Mouse (Mus musculus): ENCODE results near the gene Timp2.
A peak's percentile ranks its signal among the peaks of the same experiment; 100 is the strongest.

Timp2 gene

DNA sequence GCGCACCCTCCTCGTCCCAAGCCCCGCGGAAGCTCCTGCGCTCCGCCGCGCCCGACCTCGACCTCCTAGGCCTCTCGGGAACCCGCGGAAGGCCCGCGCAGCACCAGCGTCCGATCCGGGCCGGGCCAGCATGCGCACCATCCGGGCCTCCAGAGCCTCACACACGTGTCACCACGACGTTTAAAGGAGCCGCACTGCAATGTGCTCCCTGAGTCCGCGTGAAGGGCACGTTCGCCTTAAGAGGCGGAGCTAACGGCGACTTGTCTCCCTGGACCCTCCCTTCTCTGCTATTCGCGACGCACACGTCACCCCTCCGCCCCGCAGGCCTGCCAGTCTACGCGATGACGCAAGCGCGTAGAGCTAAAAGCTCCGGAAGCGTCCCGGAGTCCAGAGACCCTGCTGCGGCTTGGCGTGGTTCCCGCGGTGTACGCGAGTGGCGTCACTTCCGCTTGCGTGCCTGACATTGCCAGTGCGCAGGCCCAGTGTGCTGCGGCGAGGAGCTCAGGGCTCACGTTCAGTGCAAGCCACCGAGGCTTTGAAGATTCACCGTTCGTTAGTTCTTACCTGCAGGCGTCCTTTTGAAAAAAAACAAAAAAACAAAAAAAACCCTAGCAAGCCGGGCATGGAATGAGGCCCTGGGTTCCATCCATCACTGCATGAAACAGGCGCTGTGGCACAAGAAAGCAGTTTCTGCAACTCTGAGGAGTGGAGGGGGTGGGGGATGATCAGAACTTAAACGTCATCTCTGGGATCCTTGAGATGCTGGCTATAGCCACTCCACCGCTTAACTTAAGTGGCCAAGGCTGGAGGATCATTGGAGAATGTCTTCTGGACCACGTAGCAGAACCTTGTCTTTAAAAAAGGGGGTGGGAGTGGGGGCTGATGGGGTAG, 65.3 kb downstream of the Timp2 start, which contains the start of gene Usp36:
Usp36 (minus strand) TSS at position 246 of the 891 bp plus-strand sequence.
- peak; percentile 100 for DNase-seq (ENCODE audit: low spot score in 2 of 2)

DNA sequence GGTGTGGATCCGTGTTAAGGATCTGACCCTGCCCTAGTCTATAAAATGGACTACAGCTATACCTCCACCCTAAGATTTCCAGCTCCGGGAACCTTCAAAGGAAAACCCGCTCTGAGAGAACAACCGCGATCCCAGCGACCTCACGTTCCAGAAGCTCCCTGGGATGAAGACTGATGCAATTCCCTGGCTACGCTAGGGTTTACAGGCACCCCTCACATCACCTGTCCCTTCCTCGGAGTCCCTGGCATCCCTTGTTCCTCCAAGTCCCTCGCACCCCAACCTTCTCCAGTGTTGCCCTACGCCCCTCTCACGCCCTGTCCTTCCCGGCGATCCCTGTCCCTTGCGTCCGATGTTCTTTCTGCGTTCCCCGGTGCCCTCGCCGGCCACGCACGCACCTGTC, 66.0 kb downstream of the Timp2 start:
- DNase-seq (ENCODE audit: low spot score in 2 of 2) = no peak

DNA sequence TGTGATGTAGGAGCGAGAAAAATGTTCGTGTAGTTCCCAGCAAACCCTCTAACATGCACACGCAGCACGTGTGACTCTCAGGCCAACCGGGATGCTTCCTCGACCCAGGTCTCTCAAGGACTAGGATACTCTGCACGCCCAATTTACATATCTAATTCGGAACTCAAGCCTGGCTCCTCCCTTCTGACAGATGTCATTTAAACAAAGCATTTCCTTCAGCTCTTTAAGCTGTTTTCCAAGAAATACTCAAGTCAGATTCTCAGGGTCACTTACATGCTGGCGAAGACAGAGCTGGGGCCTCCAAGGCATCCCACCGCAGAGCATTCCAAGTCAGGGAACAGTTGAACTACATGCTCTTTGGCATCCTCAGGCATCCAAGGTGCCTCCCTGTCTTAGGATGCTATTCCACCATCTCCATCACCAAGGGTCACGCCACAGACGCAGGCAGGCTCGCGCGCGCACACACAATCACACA, 66.5 kb downstream of the Timp2 start:
- no peak for DNase-seq (ENCODE audit: low spot score in 2 of 2)

DNA sequence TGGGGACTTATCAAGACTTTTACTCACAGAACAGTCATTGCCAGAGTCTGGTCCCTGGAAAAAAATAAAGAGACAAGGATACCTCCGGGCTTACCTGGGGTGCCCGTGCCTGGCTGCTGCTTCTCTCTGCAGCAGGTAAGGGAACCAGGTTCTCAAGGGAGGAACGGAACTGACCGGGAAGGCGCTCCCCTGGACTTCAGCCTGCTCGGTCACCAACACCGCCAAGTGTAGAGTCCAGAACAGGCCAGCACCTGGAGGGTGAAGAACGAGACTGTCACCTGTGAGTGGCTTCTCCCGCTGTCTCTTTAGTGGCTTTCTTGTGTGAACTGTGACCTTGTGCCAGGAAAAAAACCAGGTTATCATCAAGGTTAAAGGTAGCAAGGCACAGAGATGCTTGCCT, 68.0 kb downstream of the Timp2 start:
- no peak for DNase-seq (ENCODE audit: low spot score in 2 of 2)

DNA sequence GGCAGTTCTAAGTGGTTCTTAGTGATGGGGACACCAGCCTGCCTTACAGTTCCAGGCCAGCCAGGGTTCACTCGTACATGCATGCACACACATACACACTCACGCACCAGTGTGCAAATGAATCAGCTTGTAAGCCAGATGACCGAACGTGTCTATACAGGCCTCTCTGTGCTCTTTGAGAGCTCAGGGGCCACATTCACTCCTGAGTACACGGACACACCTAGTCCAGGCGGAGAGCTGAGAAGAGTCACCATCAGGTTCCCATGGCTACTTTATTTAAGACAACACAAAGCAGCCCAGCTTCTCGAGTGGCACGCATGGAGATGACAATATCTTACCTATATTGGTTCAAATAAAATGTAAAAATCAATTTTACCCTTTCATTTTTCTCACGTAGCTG, 69.1 kb downstream of the Timp2 start:
- no peak for DNase-seq (ENCODE audit: low spot score in 2 of 2)

DNA sequence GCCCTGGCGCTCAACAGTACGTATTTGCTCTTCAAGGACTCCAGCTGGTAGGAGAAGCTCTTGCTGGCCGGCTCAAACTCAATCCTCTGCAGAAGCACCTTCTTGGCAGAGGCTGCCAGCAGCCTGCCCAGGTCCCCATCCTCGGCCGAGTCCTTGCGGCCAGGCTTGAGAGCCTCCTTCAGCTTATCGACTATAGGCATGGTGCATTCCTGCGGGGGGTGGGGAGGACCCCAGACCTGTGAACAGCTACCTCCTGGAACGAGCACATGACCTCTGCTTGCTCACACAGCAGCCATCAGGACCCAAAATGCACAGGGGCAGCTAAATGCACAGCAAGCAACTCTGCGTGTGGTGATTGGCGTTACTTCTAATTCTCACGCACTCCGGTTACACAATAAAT, 69.7 kb downstream of the Timp2 start:
- no peak for DNase-seq (ENCODE audit: low spot score in 2 of 2)

DNA sequence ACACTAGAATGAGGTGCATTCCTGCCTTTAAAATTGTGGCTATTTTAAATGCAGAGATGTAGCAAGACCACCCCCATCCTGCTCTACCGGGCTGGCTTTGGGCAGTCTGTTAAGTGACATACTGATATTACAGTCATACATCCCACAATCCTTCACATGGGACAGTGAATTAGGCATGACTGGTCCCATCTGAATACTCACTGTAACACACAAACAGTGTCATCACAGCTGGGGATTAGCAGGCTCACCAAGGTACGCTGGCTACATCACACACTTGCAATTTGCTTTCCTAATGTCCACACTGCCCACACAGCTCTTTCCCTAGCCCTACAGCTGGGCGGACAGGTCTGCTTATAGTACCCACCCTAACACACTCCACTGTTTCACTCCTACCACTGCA, 75.3 kb downstream of the Timp2 start:
- no peak for DNase-seq (ENCODE audit: low spot score in 2 of 2)

DNA sequence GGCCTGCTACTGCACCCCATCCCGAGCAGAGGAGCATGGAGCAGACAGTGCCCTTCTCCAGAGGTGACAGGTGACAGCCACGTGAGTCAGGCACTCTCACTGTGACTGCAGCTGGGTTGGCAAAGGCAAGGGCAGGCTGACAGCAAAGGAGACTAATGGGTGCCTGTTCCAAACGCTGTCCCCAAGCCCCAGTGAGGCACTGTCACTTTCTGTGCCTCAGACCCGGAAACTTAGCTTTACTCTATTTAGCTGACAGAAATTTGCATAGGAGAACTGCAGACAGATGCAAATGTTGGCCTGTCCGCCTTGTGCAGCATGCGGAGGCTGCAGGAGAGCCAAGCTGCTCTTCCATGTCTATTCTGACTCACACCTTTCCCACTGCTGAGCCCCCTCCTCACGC, 79.2 kb downstream of the Timp2 start:
- no peak for DNase-seq (ENCODE audit: low spot score in 2 of 2)

DNA sequence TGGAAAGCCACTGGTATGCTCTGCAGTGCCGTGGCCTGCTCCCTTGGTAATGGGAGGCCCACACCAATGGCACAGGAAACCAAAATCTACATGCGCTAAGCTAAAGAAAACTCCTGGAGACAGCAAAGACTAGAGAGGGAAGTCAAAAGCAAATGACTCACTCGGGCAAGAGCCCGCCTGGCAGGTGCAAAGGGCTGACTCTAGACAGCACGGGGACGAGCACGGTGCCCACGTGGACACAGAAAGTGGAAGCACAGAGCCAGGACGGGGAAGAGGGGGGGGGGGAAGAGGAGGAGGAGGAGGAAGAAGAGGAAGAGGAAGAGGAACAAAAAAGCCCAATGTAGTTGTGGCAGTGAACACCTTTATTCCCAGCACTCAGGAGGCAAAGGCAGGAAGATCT, 80.4 kb downstream of the Timp2 start:
- DNase-seq (ENCODE audit: low spot score in 2 of 2) = no peak

DNA sequence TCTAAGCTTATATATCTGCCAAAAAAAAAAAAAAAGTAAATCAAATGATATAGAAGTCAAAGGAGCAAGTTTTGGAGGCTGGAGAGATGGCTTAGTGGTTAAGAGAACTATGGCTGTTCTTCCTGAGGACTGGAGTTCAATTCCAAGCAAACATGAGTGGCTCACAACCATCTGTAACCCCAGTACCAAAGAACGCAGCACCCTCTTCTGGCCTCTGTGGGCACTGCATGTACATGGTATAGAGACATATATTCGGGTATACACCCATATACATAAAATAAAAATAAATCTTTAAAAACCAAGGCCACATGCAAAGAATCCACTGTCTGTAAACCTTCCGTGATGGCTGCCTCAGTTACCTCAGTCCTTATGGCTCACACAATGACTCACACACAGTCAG, 85.7 kb downstream of the Timp2 start:
- DNase-seq (ENCODE audit: low spot score in 2 of 2) = no peak

DNA sequence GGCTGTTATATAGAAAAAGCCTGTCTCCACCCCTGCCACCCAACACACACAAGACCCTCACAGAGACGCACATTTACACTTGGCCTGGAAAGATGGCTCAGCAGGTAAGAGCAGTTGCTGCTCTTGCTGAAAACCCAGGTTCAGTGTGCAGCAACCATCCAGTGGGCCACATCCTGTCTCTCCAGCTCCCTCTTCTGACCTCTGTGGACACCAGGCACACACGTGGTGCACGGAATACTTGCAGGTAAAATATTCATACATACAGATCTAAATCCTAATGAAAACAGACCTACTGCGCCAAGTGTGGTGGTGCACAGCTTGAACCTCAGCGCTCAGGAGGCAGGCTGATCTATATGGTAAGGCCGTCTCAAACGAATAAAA, 88.9 kb downstream of the Timp2 start:
- DNase-seq (ENCODE audit: low spot score in 2 of 2) = no peak

DNA sequence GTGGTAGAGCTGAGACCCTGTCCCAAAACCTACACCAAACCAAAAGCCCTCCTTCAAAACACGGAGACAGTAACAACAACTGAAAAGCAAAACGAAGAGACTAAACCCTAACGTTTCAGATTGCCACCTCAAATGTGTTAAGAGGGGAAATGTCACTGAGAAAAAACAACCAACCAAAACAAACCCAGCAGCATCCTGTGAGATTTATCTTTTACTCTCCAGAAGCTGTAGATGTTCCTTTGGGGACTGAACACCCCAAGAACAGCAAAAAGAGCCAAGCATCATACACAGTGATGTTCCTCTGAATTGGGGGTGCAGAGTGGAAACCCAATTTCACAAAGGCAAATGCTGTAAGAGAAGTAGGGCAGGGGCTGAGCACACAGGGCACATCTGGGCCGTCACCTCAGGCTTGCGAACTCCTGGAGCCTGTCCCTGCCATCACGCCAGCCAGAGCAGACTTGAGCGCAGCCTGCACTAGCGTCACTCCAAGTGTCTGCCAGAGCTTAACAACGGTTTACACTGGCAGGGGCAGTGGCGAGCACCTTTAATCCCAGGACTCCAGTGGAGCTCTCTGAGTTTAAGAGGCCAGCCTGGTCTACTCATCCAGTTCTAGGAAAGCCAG, 89.4 kb downstream of the Timp2 start:
- no peak for DNase-seq (ENCODE audit: low spot score in 2 of 2)

DNA sequence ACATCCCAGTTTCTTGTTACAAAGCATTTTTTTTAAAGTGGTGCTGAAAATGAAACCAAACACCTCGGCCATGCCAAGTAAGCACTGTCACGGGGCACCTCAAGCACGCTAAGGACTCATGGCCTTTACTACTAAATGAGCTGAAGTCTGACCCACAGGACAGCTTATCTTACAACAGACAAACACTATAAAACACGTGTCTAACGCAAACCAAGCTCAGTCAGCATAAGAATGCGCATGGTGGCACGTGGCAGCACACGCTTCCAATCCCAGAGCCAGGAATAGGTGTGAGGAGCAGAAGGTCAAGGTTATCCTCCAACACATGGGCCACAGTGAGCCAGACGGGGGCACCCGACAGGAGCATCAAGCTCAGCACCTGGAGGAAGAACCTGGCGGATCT, 89.9 kb downstream of the Timp2 start:
- no peak for DNase-seq (ENCODE audit: low spot score in 2 of 2)

DNA sequence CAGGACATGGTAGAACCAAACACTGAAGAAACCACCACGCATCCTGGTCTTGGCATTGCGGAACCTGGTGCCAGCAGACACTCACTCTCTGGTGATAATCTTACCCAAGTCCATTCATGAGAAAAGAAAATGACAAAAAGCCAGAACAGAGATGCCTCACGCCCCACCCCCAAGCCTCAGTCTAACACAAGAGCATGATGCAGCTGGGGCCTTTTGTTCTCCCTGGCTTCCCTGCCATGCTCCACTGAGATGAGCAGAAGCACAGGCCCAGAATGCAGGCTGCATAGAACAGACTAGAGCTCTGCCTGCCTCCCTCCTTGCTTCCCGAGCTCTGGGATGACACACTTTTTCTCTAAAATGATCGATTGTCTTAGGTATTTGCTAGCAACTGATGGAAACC, 92.4 kb downstream of the Timp2 start:
- DNase-seq (ENCODE audit: low spot score in 2 of 2) = no peak

DNA sequence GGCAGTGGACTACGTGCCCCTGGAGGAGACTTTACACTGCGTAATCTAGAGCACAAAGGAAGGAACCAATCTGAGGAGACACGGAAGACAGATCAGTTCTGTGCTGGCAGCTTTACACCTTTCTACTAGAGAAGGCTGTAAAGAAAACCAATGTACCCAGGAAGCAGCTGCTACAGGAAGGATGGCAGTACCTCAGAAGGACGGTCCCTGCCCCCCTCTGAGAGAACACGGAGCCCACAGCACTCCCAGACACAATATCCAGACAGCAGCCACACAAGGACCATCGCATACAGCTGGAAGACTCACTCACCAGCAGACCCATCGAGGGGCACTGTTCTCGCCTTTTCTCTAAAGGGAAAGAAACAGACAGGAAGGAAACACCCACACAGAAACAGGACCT, 95.5 kb downstream of the Timp2 start:
- no peak for DNase-seq (ENCODE audit: low spot score in 2 of 2)

DNA sequence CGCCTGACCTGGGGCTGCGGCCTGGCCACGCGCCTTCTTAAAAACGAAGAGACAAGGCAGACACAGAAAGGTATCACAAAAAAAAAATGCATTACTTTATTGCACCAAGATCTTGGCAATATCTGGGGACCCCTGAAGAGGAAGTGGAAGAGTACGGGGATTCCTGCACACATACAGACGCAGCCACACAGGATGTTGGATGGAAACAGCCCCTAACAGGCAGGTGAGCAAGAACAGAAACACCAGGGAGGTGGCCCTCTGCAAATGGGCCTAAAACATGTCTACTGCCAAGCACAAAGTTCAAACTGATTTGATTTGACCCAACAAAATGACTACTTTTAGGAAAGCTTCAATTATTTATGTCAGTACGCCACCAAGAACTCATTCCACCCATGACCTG, 96.0 kb downstream of the Timp2 start:
- no peak for DNase-seq (ENCODE audit: low spot score in 2 of 2)

DNA sequence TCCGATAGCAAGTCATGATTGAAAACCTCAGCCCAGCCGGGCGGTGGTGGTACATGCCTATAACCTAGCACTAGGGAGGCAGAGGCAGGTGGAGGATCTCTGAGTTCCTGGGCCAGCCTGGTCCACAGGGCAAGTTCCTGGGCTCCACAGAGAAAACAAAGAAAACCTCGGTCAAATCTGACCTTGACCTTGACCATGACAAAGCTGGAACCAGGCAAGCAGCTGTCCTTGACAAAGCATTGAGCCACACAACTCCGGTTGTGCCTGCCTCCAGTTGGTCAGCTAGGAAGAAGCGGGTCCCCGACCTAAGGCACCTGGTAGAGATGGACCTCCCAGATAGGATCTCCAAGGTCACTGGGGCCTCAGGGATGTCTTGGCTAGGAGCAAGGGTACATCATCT, 99.2 kb downstream of the Timp2 start:
- DNase-seq (ENCODE audit: low spot score in 2 of 2) = no peak

DNA sequence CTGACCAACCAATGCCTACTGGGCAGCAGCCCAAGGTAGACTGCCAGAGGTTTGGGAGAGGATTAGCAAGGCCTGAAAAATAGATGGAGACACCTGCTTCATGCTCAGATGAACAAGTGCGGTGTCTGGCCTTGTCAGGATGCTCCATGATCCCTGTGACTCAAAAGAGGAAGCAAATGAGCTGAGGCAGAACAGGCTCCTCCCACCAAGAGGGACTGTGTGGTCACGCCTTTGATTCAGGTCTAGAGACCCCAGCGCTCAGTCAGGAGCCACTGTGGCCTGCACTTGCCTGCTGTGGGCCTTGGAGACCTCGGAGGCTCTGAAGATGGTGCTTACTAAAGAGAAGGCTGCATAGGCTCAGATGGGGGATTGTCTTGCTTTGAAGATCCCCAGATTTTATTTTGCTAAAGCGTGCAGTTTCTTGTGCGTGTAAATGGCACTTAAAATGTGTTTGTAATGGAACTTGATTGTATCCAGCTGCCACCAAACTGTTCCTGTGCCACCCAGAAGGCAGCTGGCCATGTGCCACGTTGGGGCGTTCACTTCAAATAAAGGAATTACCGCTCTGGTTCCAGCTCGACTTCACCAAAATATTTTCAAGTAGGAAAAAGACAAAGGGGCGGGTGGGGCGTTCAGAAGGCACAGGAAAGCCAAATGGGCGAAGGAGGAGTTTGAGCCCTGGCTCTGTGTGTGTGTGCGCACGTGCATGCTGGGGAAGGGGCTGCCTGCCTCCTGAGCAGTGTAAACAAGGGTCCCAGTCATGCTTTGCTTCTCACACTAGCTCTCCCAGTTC, 101.2 kb downstream of the Timp2 start:
- DNase-seq (ENCODE audit: low spot score in 2 of 2) = peak in 1 of 2 experiments; percentile 49

DNA sequence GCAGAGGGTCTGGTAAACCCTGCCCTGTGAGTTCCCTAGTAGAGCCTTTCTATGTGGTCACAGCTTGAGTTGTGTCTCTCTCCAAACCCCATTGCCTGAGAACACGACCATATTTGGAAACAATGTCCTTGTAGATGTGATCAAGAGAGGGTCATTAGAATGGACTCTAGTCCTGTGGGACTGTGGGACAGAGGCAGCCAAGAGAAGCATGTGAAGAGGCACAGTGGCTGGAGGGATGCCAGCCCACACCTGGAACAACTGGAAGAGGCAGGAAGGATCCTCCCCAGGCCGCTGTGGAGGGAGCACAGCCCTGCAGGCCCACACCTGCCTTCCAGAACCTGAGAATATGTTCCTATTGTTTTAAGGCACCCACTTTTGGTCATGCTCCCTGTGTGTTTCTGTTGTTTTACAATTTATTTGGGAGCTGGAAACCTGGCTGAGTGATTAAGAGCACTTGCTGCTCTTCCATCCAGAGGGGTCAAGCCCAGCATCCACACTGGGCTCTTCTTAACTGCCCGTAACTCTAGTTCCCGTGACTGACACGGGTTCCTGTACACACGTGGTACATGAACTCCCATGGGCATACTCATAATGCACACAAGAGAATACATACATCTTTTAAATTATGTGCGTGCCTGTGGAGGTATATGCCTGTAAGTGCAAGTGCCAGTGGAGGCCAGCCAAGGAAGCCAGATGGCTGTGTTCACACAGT, 101.9 kb downstream of the Timp2 start:
- DNase-seq (ENCODE audit: low spot score in 2 of 2) = no peak
